Mouse (Mus musculus) limb, embryonic 15.5 days (tissue): ENCODE results near the gene 4931422A03Rik. TPM values are rescaled to one million over a fixed set of nuclear protein-coding genes. Genes with fewer than 3 reads are reported as not detected.

Source experiments
- ATAC-seq: fragments of 200-750 bp; cut with Nextera tagmentation; 2 replicates; pipeline ENCODE4 v1.8.0; 2017; ENCODE audit warnings: low read depth, moderate TSS enrichment; ENCODE audit not compliant: insufficient number of reproducible peaks, low FRiP score, low TSS enrichment
- H3K27ac ChIP-seq: fragments of 300-500 bp; sonication (generic); 2 replicates; pipeline ENCODE4 v1.5.1; 2015; ENCODE audit warnings: moderate library complexity, mild to moderate bottlenecking, inconsistent platforms
- H3K27me3 ChIP-seq: fragments of 300-500 bp; sonication (generic); 2 replicates; pipeline ENCODE4 v1.6.1; 2015; ENCODE audit warnings: inconsistent platforms
- H3K36me3 ChIP-seq: fragments of 300-500 bp; sonication (generic); 2 replicates; pipeline ENCODE4 v1.6.1; 2015; ENCODE audit warnings: inconsistent platforms
- H3K4me1 ChIP-seq: fragments of 300-500 bp; sonication (generic); 2 replicates; pipeline ENCODE4 v1.6.1; 2015; ENCODE audit warnings: inconsistent platforms
- H3K4me2 ChIP-seq: fragments of 300-500 bp; sonication (generic); 2 replicates; pipeline ENCODE4 v1.6.1; 2015; ENCODE audit warnings: mild to moderate bottlenecking, inconsistent platforms
- H3K4me3 ChIP-seq: fragments of 300-500 bp; sonication (generic); 2 replicates; pipeline ENCODE4 v1.5.1; 2015; ENCODE audit warnings: mild to moderate bottlenecking, inconsistent platforms
- H3K9ac ChIP-seq: fragments of 300-500 bp; sonication (generic); 2 replicates; pipeline ENCODE4 v1.6.1; 2015; ENCODE audit warnings: inconsistent platforms
- H3K9me3 ChIP-seq: fragments of 300-500 bp; sonication (generic); 2 replicates; pipeline ENCODE4 v1.6.1; 2016; ENCODE audit warnings: inconsistent platforms
- WGBS: fragments of 180-500 bp; shearing (Covaris S2); methylation state at CpG from one replicate; pipeline ENCODE4 v1.1.7; 2015; 5-methylcytosine and 5-hydroxymethylcytosine counted together
- polyA plus RNA-seq: library from polyadenylated mRNA; unstranded; fragments of >200 nt; fragmentation: Nextera tagmentation; extraction: Ambion mirVana; gene quantifications from 2 replicates; pipeline ENCODE4 v1.2.1, GENCODE M21; 2015

The 4931422A03Rik gene
- polyA plus RNA-seq, 1 experiment from 2014 or later: 2.3 TPM

DNA sequence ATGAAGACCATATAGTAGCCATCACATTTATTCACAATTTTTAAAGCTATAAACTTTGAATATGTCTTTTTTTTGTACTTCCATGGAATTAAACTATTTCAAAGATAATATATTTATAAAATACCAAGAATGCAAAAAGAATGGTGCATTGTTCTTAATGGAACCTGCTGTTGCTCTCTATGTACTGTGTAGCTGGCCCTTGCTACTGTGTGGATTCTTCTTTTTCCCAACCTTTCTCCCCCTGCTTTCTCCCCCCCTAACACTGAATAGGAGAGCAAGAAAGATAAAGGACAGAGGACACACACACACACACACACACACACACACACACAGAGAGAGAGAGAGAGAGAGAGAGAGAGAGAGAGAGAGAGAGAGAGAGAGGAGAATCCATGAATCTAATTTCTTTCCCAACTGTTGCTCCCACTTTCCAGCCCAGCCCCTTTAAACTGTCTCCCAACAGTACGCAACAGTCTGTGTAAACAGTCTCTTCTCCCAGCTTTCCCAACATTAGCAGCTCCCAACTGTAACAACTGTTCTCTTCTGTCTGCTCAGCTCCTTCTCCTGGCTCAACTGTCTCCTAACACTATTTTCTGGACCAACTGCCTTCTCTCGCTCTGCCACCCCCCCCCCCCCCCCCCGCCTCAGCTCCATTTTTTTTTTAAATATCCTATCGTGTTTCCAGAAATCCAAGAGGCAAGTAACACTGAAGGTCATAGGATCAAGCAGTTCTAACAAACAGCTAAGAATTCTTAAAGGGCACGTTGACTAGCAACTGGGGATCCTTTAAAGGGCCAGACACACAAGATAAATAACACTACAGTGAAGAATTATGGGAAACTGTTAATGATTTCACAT lies 15.7 kb upstream of the 4931422A03Rik start:
- Histone ChIP-seq H3K9me3 (no peaks in the 10 kb centered on the region), H3K4me2 (no peak overlapping the region), H3K4me1 (no peaks in the 10 kb centered on the region), H3K4me3 (no peak overlapping the region), H3K9ac (no peak overlapping the region), H3K27ac (no peak overlapping the region), H3K36me3 (peaks cover 47% of the 10 kb centered on the region), H3K27me3 (no peaks in the 10 kb centered on the region)
- 50% methylated on average over 5 of the region's 5 CpGs for WGBS
- ATAC-seq: no peak

DNA sequence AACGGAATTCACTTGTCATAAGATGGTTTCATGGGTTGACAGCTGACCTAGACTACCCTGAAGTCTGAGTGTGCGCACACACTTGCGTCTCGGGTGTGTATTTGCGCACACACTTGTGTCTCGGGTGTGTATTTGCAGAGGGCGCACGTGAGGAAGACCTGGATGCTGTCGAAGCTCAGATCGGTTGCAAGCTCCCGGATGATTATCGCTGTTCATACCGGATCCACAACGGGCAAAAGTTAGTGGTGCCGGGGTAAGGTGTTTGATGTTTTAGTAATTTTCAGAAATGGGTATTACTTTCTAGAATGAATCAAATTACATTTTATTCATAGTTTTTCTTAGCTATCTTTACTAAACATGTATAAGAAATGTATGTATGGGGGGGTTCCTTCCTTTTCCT lies 14.6 kb upstream of the 4931422A03Rik start:
- Histone ChIP-seq H3K27ac (no peak overlapping the region), H3K9ac (no peak overlapping the region), H3K27me3 (no peaks in the 10 kb centered on the region), H3K4me2 (no peak overlapping the region), H3K36me3 (peaks cover 40% of the 10 kb centered on the region), H3K9me3 (no peaks in the 10 kb centered on the region), H3K4me1 (no peaks in the 10 kb centered on the region), H3K4me3 (no peak overlapping the region)
- no peak for ATAC-seq
- 94% methylated on average over 15 of the region's 15 CpGs for WGBS

DNA sequence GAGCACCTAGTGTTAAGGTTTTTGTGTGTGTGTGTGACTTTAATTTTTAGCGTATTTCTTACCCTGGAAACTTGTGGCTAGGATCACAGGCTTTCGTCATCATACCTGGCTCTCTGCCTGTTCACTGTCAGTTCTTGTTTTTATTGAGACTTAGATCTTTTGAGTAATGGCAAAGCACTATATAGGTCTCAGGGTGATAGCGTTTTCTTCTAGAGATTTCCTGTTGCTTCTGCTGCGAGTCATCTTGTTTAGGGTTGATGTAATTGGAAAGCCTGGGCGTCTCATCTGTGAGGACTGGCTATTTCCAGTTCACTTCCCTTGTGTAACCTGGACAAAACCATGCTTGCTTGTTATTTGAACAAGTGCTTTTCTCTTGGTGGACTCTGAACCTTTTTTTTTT lies 13.5 kb upstream of the 4931422A03Rik start:
- Histone ChIP-seq H3K9ac (no peak overlapping the region), H3K4me2 (no peak overlapping the region), H3K4me1 (no peaks in the 10 kb centered on the region), H3K36me3 (peaks cover 44% of the 10 kb centered on the region), H3K27me3 (no peaks in the 10 kb centered on the region), H3K9me3 (no peaks in the 10 kb centered on the region), H3K4me3 (no peak overlapping the region), H3K27ac (no peak overlapping the region)
- 61% methylated on average over 5 of the region's 5 CpGs for WGBS
- ATAC-seq: no peak

DNA sequence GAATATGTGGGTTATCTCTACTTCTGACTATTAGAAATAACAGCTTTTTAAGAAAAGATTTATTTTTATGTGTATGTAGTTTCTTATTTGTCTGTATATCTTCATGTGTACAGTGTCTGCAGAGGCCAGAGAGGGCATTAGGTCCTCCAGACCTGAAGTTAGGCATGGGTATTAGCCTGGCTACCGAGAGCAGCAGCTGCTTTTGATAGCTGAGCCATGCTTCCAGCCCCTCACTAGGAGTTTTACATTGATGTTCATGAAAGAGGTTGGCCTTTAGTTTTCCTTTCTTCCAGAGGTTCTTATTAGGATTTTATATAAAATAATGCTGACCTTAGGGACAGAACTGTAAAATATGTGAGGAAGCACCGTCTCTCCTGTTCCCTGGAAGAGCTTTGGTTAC lies 10.1 kb upstream of the 4931422A03Rik start:
- 59% methylated on average over 2 of the region's 2 CpGs for WGBS
- H3K4me2 ChIP-seq: no peak overlapping the region
- no peaks in the 10 kb centered on the region for H3K27me3 ChIP-seq
- H3K4me3 ChIP-seq: no peak overlapping the region
- H3K36me3 ChIP-seq: peaks cover 47% of the 10 kb centered on the region
- H3K27ac ChIP-seq: no peak overlapping the region
- no peak for ATAC-seq
- H3K9me3 ChIP-seq: no peaks in the 10 kb centered on the region
- H3K4me1 ChIP-seq: no peaks in the 10 kb centered on the region
- H3K9ac ChIP-seq: no peak overlapping the region

DNA sequence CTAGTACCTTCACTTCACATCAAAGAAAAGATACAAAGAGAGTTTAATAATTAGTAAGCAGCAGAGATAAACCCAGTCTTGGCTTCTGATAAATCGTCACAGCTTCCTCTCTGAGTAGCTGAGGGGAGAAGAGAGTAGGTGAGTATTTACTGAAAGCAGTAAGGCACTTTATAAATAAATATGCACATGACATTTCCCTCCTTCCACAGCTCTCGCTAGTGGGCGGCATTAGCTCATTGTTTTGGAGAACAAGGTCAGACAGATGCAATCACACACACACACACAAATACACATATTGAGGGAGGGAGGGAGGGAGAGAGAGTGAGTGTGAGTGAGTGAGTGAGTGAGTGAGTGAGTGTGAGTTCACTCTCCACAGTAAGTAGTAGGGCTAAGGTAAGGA lies 8.2 kb upstream of the 4931422A03Rik start:
- Histone ChIP-seq H3K4me2 (no peak overlapping the region), H3K9ac (no peak overlapping the region), H3K4me3 (no peak overlapping the region), H3K4me1 (no peaks in the 10 kb centered on the region), H3K27ac (no peak overlapping the region), H3K9me3 (no peaks in the 10 kb centered on the region), H3K36me3 (peaks cover 49% of the 10 kb centered on the region), H3K27me3 (no peaks in the 10 kb centered on the region)
- 79% methylated on average over 3 of the region's 3 CpGs for WGBS
- ATAC-seq: no peak

DNA sequence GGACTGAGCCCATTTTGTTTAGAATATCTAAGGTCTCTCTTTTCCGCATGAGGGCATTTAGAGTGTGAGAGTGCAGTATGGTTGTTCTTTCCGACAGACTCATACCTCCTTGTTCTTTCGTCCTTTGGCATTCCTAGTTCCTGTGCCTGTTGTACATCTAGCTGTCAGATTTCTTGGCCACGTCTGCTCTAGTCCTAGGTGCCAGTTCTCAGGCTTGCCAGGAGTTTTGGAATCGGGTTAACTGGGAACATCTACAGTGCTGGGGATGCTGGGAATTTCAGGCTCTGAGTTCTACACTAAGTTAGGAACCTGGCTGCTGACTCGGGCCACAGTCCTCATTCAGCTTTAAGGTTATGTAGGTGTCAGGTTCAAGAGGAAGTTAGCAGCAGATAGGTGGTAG lies 7.4 kb upstream of the 4931422A03Rik start:
- no peak for ATAC-seq
- Histone ChIP-seq H3K9me3 (no peaks in the 10 kb centered on the region), H3K27ac (no peak overlapping the region), H3K9ac (no peak overlapping the region), H3K4me3 (no peak overlapping the region), H3K36me3 (peaks cover 45% of the 10 kb centered on the region), H3K4me2 (no peak overlapping the region), H3K4me1 (no peaks in the 10 kb centered on the region), H3K27me3 (no peaks in the 10 kb centered on the region)
- 88% methylated on average over 6 of the region's 6 CpGs for WGBS

DNA sequence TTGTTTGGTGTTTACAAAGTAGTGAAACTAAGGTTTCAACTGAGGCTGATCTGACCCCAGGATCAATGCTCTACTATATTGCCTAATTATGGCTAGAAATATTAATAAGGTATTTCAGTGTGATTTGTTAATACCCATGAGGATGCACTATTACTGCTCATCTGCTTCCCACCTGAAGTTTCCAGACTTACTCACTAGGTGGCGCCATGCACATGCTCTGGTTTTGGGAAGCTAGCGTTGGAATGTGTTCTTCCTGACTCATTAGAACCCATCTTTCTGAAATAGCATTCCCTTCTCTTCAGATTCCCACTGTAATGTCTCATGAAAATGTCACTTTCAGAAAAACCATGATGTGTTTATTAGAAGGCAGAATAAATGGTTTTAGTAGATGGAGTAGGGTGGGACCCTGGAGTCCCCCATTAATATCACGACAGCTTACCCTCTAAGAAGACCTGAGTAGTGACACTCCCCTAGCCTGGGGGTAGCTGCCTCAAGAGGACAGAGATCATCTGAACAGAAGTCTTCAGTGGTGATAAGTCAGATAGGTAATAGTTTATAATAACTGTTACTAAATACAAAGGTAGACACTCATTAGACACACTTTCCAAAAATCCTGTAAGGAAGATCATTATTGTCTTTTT lies 6.8 kb upstream of the 4931422A03Rik start:
- Histone ChIP-seq H3K27ac (no peak overlapping the region), H3K9me3 (no peaks in the 10 kb centered on the region), H3K4me1 (peaks cover under 1% of the 10 kb centered on the region; the same call in 1 of the 2 replicates), H3K4me3 (no peak overlapping the region), H3K9ac (no peak overlapping the region), H3K4me2 (no peak overlapping the region), H3K27me3 (no peaks in the 10 kb centered on the region), H3K36me3 (peaks cover 40% of the 10 kb centered on the region)
- ATAC-seq: no peak
- WGBS: 27% methylated on average over 3 of the region's 3 CpGs

DNA sequence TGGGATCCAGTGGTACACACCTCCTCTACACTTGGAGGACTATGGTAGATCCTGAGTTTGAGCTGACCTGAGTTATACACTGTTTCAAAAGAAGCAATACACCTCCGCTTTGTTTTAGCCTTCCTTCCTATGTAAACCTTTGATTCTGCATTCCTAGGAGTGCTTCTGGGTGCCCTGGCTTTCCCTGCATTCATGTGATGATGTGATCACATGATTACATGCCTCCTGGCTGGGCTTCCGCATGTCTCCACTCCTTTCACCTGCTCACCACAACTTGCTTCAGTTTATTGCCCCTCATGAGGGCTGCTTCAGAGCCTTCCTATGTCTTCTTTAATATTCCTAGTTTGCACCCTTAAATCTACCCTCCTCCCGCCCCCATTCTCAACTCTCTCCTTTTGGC lies 3.9 kb upstream of the 4931422A03Rik start:
- Histone ChIP-seq H3K4me1 (peaks cover 15% of the 10 kb centered on the region; the same call in 1 of the 2 replicates), H3K36me3 (peaks cover 23% of the 10 kb centered on the region), H3K4me3 (no peak overlapping the region), H3K27ac (no peak overlapping the region), H3K9me3 (no peaks in the 10 kb centered on the region), H3K4me2 (no peak overlapping the region), H3K27me3 (no peaks in the 10 kb centered on the region), H3K9ac (no peak overlapping the region)
- ATAC-seq: no peak
- 89% methylated on average over 3 of the region's 3 CpGs for WGBS

DNA sequence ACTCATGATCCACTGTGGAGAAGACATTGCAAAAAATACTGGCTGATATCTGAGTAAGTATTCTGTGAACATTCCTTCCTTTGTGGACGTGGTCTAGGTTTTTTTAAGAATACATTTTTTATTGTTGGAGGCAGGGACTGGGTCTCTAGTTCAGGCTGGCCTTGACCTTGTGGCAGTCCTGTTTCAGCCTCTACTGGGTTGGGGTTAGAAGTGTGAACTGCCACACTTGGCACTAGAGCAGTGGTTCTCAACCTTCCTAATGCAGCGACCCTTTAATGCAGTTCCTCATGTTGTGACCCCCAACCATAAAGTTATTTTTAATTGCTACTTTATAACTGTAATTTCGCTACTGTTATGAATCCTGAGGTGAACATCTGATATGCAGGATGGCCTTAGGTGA lies 2.2 kb upstream of the 4931422A03Rik start:
- 85% methylated on average over 3 of the region's 3 CpGs for WGBS
- ATAC-seq: no peak
- peaks cover 15% of the 10 kb centered on the region; the same call in 1 of the 2 replicates for H3K4me1 ChIP-seq

DNA sequence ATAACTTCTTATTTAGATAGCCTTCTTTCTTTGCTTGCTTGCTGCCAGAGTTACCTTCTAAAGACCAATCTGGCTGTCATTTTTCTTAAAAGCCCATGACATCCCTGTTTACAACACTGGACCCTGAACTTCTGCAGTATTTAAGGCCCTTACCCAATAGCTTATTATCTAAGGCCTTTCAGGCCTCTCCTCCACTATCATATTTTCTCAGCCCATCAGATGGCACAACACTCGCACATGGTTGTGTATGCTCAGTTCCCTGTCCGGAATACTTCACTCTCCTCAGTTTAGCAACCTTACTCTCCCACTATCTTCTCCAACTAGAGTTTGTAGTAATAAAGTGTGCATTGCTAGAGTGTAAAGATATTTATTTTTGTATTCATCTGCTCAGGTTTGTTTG lies 913 bp upstream of the 4931422A03Rik start:
- 75% methylated on average over 2 of the region's 2 CpGs for WGBS
- H3K9ac ChIP-seq: no peak overlapping the region
- H3K27me3 ChIP-seq: no peaks in the 10 kb centered on the region
- H3K4me3 ChIP-seq: peak overlapping the region; percentile 81
- H3K4me2 ChIP-seq: peak overlapping the region; percentile 75
- no peak overlapping the region for H3K27ac ChIP-seq
- ATAC-seq: no peak
- no peaks in the 10 kb centered on the region for H3K9me3 ChIP-seq
- peaks cover 15% of the 10 kb centered on the region; the same call in 1 of the 2 replicates for H3K4me1 ChIP-seq
- H3K36me3 ChIP-seq: peaks cover 10% of the 10 kb centered on the region

More for the DNA sequence above, 2.2 kb upstream of the 4931422A03Rik start:
- Histone ChIP-seq H3K27me3 (no peaks in the 10 kb centered on the region), H3K9me3 (no peaks in the 10 kb centered on the region), H3K9ac (no peak overlapping the region), H3K4me2 (no peak overlapping the region), H3K4me3 (no peak overlapping the region), H3K27ac (no peak overlapping the region), H3K36me3 (peaks cover 12% of the 10 kb centered on the region)

DNA sequence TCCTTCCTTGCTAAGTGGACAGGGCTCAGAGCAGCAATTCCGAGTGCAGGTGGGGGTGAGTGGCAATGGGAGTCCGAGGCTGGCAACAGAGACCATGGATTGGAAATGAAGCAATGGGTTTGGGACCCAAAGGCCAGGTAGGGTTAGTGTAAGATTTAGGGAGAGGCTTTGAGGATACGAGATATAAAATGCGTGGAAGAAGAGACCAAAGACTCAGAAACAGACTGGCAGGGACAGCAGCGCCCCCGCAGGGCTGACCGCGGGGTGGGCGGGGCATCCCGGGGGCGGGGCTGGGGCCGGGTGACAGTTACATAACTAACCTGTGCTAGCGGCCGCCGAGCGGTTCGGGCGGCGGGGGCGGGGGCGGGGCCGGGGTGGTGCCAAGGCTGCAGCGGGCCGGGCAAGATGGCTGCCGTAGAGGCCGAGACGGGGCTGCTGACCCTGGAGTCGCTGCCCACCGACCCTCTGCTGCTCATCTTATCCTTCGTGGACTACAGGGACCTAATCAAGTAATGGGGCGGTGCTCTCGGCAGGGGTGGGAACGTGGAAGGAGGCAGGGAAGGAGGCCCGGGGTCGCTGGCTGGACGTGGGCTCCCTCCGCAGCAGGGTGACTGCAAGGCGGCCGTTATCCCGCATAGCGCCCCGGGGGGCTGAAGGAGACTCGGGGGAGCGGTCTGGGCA lies 563 bp downstream of the 4931422A03Rik start, which contains the start of gene Fbxo3:
Fbxo3 (plus strand) TSS at position 264 of the 681 bp plus-strand sequence.
- ATAC-seq: peak; percentile 91
- no peaks in the 10 kb centered on the region for H3K9me3 ChIP-seq
- H3K27me3 ChIP-seq: no peaks in the 10 kb centered on the region
- H3K27ac ChIP-seq: peak within 1 kb of the TSS; percentile 44
- under 1% methylated on average over 39 of the region's 44 CpGs for WGBS
- H3K4me1 ChIP-seq: peaks cover 15% of the 10 kb centered on the region; the same call in 1 of the 2 replicates
- peaks cover 5% of the 10 kb centered on the region for H3K36me3 ChIP-seq
- H3K9ac ChIP-seq: peak within 1 kb of the TSS; percentile 91
- peak within 1 kb of the TSS; percentile 75 for H3K4me2 ChIP-seq
- H3K4me3 ChIP-seq: peak within 1 kb of the TSS; percentile 81

DNA sequence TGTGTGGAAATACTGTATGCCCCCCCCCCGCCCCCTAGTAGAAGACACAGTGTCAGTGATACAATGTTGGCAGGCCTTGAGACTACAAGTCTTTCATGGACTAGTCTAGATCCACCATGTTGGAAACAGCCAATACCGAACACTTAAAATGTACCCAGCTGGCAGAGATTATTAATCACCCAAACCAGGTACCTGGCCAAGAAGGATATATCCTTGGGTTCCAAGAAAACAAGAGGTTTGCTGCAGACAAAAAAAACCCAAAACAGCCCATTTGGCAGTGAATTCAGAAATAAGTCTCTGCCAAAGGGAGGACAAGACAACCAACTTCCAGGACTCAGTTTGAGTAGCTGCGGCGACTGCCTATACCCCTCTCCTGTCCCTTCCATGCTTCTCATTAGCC lies 3.5 kb downstream of the 4931422A03Rik start:
- Histone ChIP-seq H3K4me3 (no peak overlapping the region), H3K4me2 (no peak overlapping the region), H3K27ac (no peak overlapping the region), H3K9ac (no peak overlapping the region), H3K27me3 (no peaks in the 10 kb centered on the region), H3K36me3 (no peaks in the 10 kb centered on the region), H3K9me3 (no peaks in the 10 kb centered on the region), H3K4me1 (peaks cover 12% of the 10 kb centered on the region; the same call in 1 of the 2 replicates)
- WGBS: 92% methylated on average over 4 of the region's 4 CpGs
- no peak for ATAC-seq
